Mouse (Mus musculus) lung, postnatal 4 days (tissue): ENCODE measurements around the gene Med11.
"Not testable (repeated sequence)": the region's sequence is repeated elsewhere in the genome, so short reads cannot be mapped to it uniquely, and the experiment has no call there.

Source experiments
- DNase-seq, 2 experiments: peaks; one replicate each; pipeline ENCODE4 v3.0.0; 2021

Med11 gene

DNA sequence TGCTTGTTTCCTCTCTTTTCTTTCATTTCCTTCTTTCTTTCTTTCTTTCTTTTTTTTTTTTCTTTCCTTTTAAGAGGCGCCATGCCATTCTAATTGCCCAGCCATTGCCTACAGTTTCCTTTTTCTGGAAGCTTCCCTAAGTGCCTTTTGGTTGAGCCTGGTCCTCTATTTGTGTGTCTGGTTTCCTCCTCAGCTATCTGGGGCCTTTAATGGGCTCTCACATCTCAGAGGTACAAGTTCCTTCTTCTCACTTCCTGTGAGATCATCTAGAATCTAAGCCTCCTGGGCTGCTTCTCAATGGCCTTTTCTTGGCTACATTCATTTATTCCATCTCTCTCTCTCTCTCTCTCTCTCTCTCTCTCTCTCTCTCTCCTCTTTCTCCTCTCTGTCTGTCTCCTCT is 4.3 kb upstream of the Med11 start:
- DNase-seq = no peak

- DNase-seq = no peak
Observed at GRCm38 (mm10) chr11:70450926-70451325, 793 bp upstream of the Med11 start.

DNA sequence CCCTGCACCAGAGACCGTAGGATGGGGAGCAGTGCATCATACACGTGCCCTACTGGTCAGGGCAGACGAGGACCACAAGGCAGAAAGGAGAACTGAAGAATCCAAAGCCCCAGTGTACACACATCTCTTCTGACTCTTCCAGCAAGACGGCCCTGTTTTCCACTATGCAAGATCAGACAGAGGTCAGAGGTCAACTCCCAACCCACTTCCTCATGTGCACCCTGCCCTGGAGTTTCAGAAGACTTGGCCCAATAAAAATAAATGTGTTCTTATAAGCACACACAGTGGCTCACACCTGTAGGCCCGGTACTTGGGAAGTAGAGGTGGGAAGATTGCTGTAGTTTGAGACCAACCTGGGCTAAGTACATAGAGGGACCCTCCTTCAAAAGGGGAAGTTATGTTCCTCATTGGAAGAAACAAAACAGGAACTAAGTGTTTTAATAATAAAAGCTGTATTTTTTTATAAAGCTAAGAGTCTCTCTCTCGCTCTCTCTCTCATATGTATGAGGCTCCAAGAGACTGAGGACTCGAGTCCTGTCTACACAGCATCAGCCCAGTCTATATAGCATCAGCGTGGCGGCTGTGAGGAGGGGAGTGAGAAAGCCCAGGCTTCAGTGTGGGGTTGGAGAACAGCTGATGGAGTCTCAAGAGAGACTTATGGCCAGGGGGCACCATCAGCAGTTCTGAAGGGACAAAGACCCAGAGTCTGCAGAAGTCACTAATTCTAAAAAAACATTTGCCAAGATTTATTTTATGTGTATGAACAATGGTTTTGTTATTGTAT is 1.7 kb downstream of the Med11 start:
- peak in 1 of 2 experiments; percentile 39 for DNase-seq

DNA sequence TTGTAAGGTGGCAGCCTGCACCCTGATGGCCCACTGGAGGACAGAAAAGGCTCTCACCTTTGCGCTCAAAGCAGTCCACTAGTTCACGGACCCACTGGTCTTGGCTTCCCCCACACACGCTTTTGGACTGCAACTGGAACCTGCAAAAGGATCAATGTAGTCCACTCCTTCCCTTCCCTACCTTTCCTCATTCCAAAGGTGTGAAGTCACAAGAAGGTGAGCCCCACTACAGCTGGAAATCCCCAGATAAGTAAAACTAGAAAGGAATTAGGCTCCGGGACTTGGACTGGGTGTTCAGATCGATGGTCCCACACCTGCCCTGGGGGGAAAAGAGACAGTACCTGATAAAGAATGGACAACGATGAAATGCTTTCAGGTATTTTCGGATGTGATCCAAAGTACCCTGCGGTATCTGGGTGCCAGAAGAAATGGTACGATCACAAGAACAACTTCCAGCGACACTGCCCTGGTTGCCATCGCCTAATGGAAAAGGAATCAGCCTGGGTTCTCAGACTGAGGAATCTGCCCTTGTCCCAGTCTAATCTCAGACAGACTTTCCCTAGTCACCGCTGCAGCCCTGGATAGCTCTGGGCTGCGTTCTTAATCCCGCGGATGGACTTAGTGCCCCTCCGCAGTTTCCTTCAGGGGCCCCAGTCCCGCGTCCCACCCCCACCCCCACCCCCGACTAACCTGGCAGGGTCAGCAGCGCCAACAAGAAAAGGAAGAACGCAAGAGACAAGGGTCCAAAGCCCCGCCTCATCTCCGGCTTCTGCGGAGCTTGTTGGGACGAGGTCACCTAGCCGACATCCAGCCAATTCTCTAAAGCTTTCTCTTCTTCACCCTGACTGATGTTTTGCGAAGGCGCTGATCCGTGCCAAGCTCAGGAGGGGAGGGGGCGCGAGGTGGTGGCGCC is 7.2 kb downstream of the Med11 start, which contains the start of gene Zmynd15:
Gene Zmynd15 (plus strand): TSS at position 746 of the 913 bp plus-strand sequence.
- DNase-seq = no peak

DNA sequence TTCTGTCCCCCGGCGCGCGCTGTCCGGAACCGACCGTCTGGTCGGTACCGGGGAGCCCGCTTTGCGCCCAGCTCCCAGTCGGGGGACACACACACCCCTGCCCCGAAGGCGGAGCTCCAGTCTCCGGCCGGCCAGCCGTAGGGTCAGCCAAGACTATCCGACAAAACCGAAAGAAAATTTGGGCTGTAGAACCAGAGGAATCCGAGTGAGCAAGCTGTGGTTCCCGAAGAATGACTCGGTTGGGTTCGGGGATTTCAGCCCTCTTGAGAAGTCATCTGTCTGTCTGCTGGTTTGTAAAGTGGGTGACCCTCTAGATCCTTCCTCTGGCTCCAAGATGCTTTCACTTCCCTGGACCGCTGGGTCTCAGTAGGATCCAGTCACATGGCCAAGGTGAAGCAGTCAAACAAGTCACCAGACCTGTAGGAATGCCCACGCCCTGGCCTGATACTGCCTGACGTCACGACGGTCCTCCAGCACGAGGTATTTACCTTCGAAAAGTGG is 7.9 kb downstream of the Med11 start, which contains the start of gene Cxcl16:
Gene Cxcl16 (minus strand): TSS at position 384 of the 501 bp plus-strand sequence.
- peak; percentile 67 to 85 for DNase-seq

GRCm38 (mm10) chr11:70463970-70464369 is 12.3 kb downstream of the Med11 start:
- no peak for DNase-seq

DNA sequence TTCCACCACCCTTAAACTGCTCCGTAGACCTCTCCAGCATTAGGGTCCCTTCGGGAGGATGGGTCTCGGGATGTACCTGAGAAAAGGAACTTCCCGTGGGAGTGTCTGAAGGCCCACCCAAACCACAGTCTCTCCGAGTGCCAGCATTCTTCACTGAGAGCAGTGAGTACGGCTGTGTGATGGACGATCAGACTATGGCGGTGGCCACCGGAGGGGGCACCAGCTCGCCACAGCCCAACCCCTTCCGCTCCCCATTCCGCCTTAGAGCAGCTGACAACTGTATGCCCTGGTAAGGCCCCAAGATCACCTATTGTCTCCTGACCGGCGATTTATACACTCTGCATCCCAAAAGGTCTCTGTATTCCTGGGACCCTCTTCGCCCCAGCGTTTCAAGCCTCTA is 13.5 kb downstream of the Med11 start:
- no peak for DNase-seq

- peak; percentile 49 to 62 for DNase-seq
Observed at GRCm38 (mm10) chr11:70465824-70466223, 14.1 kb downstream of the Med11 start.

- no peak for DNase-seq
Observed at GRCm38 (mm10) chr11:70467902-70468619, 16.3 kb downstream of the Med11 start.

DNA sequence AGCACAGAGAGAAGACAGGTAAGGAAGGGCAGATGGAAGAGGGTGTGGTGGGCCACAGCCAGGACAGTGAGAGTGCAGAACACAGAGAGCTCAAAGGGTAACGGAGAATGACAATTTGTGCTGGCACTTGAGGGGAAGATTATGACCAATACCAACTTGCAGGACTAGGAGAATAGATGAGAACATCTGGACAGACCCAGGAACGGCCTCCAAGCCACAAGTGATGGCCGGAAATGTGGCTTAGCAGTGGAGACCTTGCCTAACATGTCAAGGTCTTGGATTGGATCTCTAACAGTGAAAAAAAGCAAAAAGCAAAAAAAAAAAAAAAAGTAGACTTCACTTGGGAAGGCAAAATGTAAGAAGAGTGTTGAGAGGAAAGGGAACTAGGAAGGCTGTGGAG is 18.0 kb downstream of the Med11 start:
- no peak for DNase-seq

DNA sequence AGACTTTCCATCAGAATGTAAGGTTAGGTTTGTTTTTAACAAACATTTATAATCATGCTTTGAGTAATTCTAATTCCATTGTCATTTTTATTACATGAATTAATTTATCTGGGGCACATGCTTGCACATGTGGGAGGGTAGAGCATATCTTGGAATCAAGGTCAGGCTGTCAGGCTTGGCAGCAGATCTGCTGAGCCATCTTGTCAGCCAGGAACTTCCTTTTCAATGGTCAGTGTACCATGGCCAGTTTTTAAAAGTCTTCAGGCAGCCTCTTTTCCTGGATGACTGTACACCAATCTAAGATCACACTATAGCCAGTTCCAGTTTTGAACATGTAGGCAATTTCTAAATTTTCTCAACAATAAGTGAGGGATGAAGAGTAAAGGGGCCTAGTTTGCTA is 21.0 kb downstream of the Med11 start:
- DNase-seq = no peak

- DNase-seq = not testable (repeated sequence)
Observed at GRCm38 (mm10) chr11:70473291-70473690, 21.6 kb downstream of the Med11 start.

DNA sequence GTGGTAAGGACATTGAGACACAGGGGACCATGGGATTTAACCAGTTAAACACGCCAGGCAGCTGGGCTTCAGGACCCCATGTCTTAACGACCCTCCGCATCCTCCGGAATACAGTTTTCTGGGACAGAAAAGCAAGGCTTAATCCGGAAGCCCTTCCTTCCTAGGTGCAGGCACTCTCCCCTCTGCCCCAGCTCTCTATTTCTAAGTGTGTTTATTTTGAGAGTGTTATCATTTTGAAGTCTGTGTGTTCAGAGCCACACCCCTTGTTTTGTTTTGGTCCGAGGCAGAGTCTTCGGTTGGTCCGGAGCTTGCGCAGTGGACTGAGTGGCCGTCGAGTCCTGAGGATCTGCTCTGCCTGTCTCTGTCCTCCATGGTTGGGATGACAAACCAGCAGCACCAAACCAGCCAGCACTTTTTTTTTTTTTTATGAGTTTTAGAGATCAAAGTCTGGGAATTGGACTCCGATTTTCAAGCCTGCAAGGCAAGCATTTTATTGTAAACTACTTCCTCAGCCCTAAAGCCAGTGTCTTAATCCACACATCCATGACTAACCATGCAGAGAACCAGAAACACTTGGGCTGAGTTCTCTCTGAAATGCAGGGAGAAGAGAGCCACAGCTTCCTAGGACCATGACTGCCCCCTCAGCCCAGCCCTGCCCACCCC is 23.3 kb downstream of the Med11 start:
- DNase-seq = no peak

DNA sequence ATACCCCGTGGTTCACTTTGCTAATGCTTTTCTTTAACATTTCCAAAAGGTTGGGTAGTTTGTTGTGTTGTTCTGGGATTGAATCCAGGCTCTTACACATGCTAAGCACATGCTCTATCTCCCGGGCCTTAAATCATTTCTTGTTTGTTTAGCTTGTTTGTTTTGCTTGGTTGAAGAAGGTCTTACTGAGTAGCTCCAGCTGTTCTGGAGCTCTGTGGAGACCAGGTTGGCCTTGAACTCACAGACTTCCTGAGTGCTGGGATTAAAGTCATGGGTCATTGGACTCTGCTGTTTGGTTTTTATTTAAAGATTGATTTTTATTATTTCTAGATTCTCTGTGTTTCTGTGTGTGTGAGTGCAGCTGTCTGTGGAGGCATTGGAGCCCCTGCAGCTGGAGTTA is 33.8 kb downstream of the Med11 start:
- DNase-seq = no peak

DNA sequence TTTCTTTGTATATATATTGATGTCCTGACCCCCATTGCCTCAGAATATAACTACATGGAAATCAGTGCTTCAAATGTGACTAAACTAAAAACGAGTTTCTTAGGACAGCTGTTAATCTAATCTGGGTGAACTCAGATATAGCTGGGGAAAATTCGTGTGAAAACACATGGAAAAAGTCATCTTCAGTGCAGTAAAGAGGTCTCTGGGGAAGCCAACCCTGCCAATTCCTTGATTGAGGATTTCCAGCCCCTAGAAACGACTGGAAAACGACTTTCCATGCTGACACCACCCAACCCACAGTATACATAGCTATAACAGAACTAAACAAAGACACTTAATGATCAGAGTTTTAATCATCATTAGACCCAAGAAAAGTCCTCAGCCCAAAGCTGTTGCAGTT is 36.1 kb downstream of the Med11 start:
- DNase-seq = no peak

DNA sequence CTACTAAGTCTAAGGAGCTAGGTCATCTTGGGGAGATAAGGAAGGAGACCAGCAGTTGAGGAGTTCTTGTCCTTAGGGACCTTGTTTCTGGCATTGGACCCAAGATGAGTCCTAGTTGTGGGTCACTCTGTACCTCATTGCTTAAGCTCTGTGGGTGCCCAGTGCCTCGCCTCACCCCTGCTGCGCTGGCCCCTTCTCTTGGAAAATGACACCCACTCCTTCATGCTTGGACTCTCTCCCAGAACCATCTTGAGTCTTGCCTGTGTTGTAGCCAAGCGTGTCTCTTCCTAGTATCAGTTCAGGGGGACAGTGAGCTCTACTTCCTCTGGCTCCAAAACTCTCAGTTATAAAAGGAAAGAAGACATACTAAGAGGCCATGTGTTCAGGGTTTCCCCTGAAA is 37.4 kb downstream of the Med11 start:
- no peak for DNase-seq

GRCm38 (mm10) chr11:70489684-70490083 is 38.0 kb downstream of the Med11 start:
- DNase-seq = peak in 1 of 2 experiments; percentile 31

DNA sequence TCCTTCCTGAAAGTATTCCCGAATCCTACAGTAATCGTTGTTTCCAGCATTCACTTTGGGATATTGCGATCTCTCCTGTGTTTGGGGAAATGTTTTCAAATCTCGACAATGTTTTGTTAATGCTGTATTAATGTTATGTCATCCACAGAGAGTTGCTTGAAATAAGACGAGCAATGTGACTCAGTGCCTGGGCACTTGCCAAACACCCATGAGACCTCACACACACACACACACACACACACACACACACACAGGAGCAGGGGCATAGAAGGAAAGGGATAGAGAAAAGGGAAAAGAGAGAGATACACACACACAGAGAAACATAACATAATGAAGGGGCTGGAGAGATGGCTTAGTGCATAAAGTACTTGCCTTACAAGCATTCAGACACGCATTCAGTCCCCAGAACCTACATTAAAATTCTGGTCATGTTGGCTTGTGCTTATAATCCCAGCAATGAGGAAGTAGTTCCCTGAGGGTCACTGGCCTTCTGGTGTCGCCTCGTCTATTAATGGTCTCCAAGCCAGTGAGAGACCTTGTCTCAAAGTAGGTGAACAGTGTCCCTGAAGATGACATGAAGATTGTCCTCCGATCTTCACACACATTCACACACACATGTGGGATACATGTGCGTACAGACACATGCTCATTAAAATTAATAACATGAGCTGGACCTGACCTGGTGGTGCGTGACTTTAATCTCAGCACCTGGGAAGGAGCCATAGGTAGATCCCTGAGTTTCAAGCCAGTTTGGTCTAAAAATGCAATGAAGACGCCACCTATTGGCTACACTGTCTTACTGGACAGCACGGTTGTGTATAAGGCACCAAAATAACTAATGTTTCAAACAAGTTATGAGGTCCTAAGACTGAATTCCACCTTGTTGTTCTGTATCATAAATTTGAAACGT is 48.1 kb downstream of the Med11 start:
- DNase-seq = peak; percentile 24 to 38

- no peak for DNase-seq
Observed at GRCm38 (mm10) chr11:70500476-70500812, 48.7 kb downstream of the Med11 start.

DNA sequence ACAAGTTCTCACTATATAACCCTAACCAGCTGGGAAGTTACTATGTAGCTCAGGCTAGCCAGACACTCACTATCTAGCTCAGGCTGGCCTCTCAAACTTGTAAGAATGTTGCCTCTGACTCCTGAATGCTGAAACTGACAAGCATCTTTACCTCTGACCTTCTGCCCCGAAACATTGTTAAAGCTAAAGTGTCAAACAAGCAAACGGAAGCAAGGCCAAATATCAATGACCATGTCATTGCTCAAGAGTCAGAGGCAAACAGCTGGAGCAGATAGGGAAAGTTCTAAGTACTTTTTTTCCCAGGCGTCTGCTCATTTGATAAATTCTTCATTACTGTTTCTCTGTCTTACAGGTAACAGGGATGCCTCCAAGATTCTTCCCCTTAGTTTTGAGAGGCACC is 50.3 kb downstream of the Med11 start:
- no peak for DNase-seq
